22 mouse cellular contexts compared by ENCODE assay signal in the genomic region with DNA sequence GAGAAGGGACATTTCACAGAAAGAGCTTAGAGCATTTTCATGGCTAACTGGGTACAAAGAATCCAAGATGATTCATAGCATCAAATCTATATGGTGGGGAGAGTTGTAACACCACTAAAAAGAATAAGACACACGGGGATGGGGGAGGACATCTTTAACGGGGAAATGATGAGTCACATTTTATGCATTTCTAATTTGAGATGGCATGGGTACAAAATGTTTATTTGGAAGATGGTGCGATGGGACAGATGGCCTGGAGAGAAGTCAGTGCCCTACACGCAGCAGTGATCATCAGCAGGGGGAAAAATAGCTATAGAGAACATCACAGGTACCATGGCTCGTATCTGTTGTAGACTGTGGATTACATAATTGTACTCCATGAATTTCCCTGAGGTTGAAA.
A peak's percentile ranks its signal among the peaks of the same experiment; 100 is the strongest.
DNase-seq lines count a peak whose midpoint lies in the region; ATAC-seq lines count a peak whose summit lies in the region.
"Had no signal": no experiment of that assay in that cellular context is flagged by ENCODE, and none has a peak within 500 bp of the region (broad histone marks: within the 10 kb centered on the region; RNA-seq: fewer than 3 reads in every experiment).

No protein-coding gene starts in this region.

- no peak overlapping the region for H3K4me2 ChIP-seq in kidney, embryonic 16.5 days (replicated peaks; ENCODE audit: low read depth, low read length)
- no peak overlapping the region for H3K4me2 ChIP-seq in liver, embryonic 12.5 days
- H3K4me2 ChIP-seq: embryonic facial prominence, embryonic 13.5 days; heart, embryonic 11.5 days; hindbrain, embryonic 14.5 days; limb, embryonic 15.5 days had no signal

- no peaks in the 10 kb centered on the region for H3K36me3 ChIP-seq in kidney, embryonic 16.5 days (ENCODE audit: insufficient read depth, low read length)
- H3K36me3 ChIP-seq in liver, embryonic 12.5 days = no peaks in the 10 kb centered on the region
- H3K36me3 ChIP-seq: embryonic facial prominence, embryonic 13.5 days; limb, embryonic 15.5 days had no signal

- H3K4me3 ChIP-seq in kidney, embryonic 16.5 days (ENCODE audit: low read length) = no peak overlapping the region
- H3K4me3 ChIP-seq in liver, embryonic 12.5 days = no peak overlapping the region
- H3K4me3 ChIP-seq: embryonic facial prominence, embryonic 13.5 days; limb, embryonic 15.5 days had no signal

- no peaks in the 10 kb centered on the region for H3K9me3 ChIP-seq in kidney, embryonic 16.5 days (ENCODE audit: low read length)
- H3K9me3 ChIP-seq in liver, embryonic 12.5 days (replicated peaks) = no peaks in the 10 kb centered on the region
- H3K9me3 ChIP-seq: embryonic facial prominence, embryonic 13.5 days; limb, embryonic 15.5 days had no signal

- 80% methylated on average over 5 of the region's 5 CpGs for WGBS in kidney, embryonic 16.5 days
- WGBS in liver, embryonic 12.5 days (ENCODE audit: insufficient replicate concordance) = 58% methylated on average over 5 of the region's 5 CpGs

- H3K27me3 ChIP-seq in kidney, embryonic 16.5 days (ENCODE audit: insufficient read depth, low read length) = no peaks in the 10 kb centered on the region
- H3K27me3 ChIP-seq in liver, embryonic 12.5 days (replicated peaks) = no peaks in the 10 kb centered on the region
- H3K27me3 ChIP-seq: embryonic facial prominence, embryonic 13.5 days; limb, embryonic 15.5 days had no signal

- no peak overlapping the region for H3K9ac ChIP-seq in kidney, embryonic 16.5 days (replicated peaks; ENCODE audit: low read length)
- H3K9ac ChIP-seq in liver, embryonic 12.5 days = no peak overlapping the region
- H3K9ac ChIP-seq: embryonic facial prominence, embryonic 13.5 days; forebrain, postnatal 0 days; hindbrain, embryonic 14.5 days; limb, embryonic 15.5 days had no signal

- no peak for DNase-seq in frontal cortex, postnatal 14 days (ENCODE audit: low spot score in 2 of 2)
- DNase-seq in left cerebral cortex, adult 11 months (ENCODE audit: low spot score) = peak; percentile 27
- DNase-seq in left cerebral cortex, postnatal 10 days (ENCODE audit: extremely low spot score in 1 of 2, low spot score in 2 of 2) = no peak
- DNase-seq in cerebellum, adult 11 months = peak; percentile 72
- DNase-seq in cerebellum, postnatal 25 days = peak; percentile 75
- DNase-seq: adrenal gland, adult 2 months; forebrain, postnatal 0 days; gastrocnemius, postnatal 36 days; heart, postnatal 14 days; lung, adult 18-20 months; right cerebral cortex, postnatal 4 days; thymus, adult 18-20 months had no signal

- no peaks in the 10 kb centered on the region for H3K4me1 ChIP-seq in kidney, embryonic 16.5 days (ENCODE audit: insufficient read depth, low read length)
- no peaks in the 10 kb centered on the region for H3K4me1 ChIP-seq in liver, embryonic 12.5 days
- H3K4me1 ChIP-seq: limb, embryonic 15.5 days had no signal

- H3K27ac ChIP-seq in kidney, embryonic 16.5 days (ENCODE audit: low read length) = no peak overlapping the region
- H3K27ac ChIP-seq in liver, embryonic 12.5 days = no peak overlapping the region
- H3K27ac ChIP-seq: embryonic facial prominence, embryonic 13.5 days; hindbrain, embryonic 14.5 days; kidney, postnatal 0 days; limb, embryonic 15.5 days had no signal

- peak; percentile 89 for ATAC-seq in frontal cortex, adult (ENCODE audit: low TSS enrichment)
- no peak for ATAC-seq in kidney, embryonic 16.5 days (ENCODE audit: low FRiP score, low TSS enrichment)
- no peak for ATAC-seq in liver, embryonic 12.5 days
- ATAC-seq: forebrain, postnatal 0 days; intestine, postnatal 0 days; midbrain, embryonic 16.5 days had no signal

- intact Hi-C loops in left cerebral cortex, postnatal 10 days (cut with DNase I) = no loop called here

Comparison
In these comparisons a context has a peak if more than half of its experiments do, and no peak if none do; other contexts are left out.
1. DNase-seq: peak in left cerebral cortex, adult 11 months (single experiment), cerebellum, adult 11 months (single experiment) and cerebellum, postnatal 25 days (2 of 2); none in frontal cortex, postnatal 14 days (0 of 2) and left cerebral cortex, postnatal 10 days (0 of 2).